Mouse (Mus musculus): ENCODE results near the gene Nova2. TPM values are rescaled to one million over a fixed set of nuclear protein-coding genes. Genes with fewer than 3 reads are reported as not detected.

Gene Nova2
- polyA plus RNA-seq (2012; rRNA removed) (0.11 TPM in 2 replicates), polyA plus RNA-seq (2014; fragmentation: Nextera tagmentation; extraction: Ambion mirVana) (0.03 and 0.05 TPM in 2 replicates)

- DNase-seq (ENCODE audit: low read depth in 3 of 3, low spot score in 3 of 3) (peak; percentile 39 to 57 (median 50)), ATAC-seq (ENCODE audit: insufficient read depth) (peak; percentile 79)
- peak within 1 kb of the TSS in 1 of 2 experiments; percentile 26; a peak in 2 of 4 replicates for H3K4me3 ChIP-seq (ENCODE audit: insufficient read depth in 1 of 2, low read depth in 2 of 2, low read length in 2 of 2)
- no peaks in the 10 kb centered on the region for H3K9me3 ChIP-seq (ENCODE audit: control insufficient read depth, low read length)
- no peaks in the 10 kb centered on the region for H3K36me3 ChIP-seq (replicated peaks; ENCODE audit: control insufficient read depth, insufficient read depth, low read depth)
- peak within 1 kb of the TSS; percentile 49 for H3K4me2 ChIP-seq (ENCODE audit: low read depth)
- TF ChIP-seq EP300 (IDR thresholded peaks at IDR 0.05; ENCODE audit: low read depth) = no peak
- no peak; the same call in 1 of the 2 replicates for TF ChIP-seq CTCF (IDR thresholded peaks at IDR 0.05; ENCODE audit: low read depth)
- WGBS (ENCODE audit: insufficient replicate concordance) = 2% methylated on average over 33 of the region's 45 CpGs
- H3K4me1 ChIP-seq (replicated peaks; ENCODE audit: control insufficient read depth in 2 of 2, insufficient read depth in 2 of 2, low read length in 1 of 2) = no peaks in the 10 kb centered on the region
- H3K27ac ChIP-seq = no peak within 1 kb of the TSS
- peaks cover 40% of the 10 kb centered on the region for H3K27me3 ChIP-seq (ENCODE audit: control insufficient read depth, insufficient read depth, low read length)
- no peak within 1 kb of the TSS for H3K9ac ChIP-seq (replicated peaks)
These were observed at the start of gene Nova2 for GRCm38 (mm10) chr7:18925162-18925938. Nova2 (plus strand) TSS chr7:18925888.

- TF ChIP-seq CTCF (IDR thresholded peaks at IDR 0.05; ENCODE audit: low read depth) = no peak
- no peak for TF ChIP-seq EP300 (IDR thresholded peaks at IDR 0.05; ENCODE audit: low read depth)
- Histone ChIP-seq H3K4me1 (replicated peaks; ENCODE audit: control insufficient read depth in 2 of 2, insufficient read depth in 2 of 2, low read length in 1 of 2) (no peaks in the 10 kb centered on the region), H3K27me3 (ENCODE audit: control insufficient read depth, insufficient read depth, low read length) (no peaks in the 10 kb centered on the region), H3K27ac (no peak overlapping the region), H3K4me3 (ENCODE audit: insufficient read depth in 1 of 2, low read depth in 2 of 2, low read length in 2 of 2) (no peak overlapping the region), H3K36me3 (replicated peaks; ENCODE audit: control insufficient read depth, insufficient read depth, low read depth) (no peaks in the 10 kb centered on the region), H3K9ac (replicated peaks) (no peak overlapping the region), H3K4me2 (ENCODE audit: low read depth) (no peak overlapping the region), H3K9me3 (ENCODE audit: control insufficient read depth, low read length) (no peaks in the 10 kb centered on the region)
- 48% methylated on average over 7 of the region's 7 CpGs for WGBS (ENCODE audit: insufficient replicate concordance)
- DNase-seq (ENCODE audit: low read depth in 3 of 3, low spot score in 3 of 3) (no peak), ATAC-seq (ENCODE audit: insufficient read depth) (no peak)
These were observed 47.0 kb upstream of the Nova2 start for GRCm38 (mm10) chr7:18878691-18879090.

- H3K9me3 ChIP-seq (ENCODE audit: control insufficient read depth, low read length) = no peaks in the 10 kb centered on the region
- H3K36me3 ChIP-seq (replicated peaks; ENCODE audit: control insufficient read depth, insufficient read depth, low read depth) = no peaks in the 10 kb centered on the region
- H3K27me3 ChIP-seq (ENCODE audit: control insufficient read depth, insufficient read depth, low read length) = no peaks in the 10 kb centered on the region
- no peak overlapping the region for H3K4me2 ChIP-seq (ENCODE audit: low read depth)
- TF ChIP-seq CTCF (IDR thresholded peaks at IDR 0.05; ENCODE audit: low read depth) (no peak), EP300 (IDR thresholded peaks at IDR 0.05; ENCODE audit: low read depth) (no peak)
- WGBS (ENCODE audit: insufficient replicate concordance) = 29% methylated on average over 9 of the region's 9 CpGs
- no peak overlapping the region for H3K4me3 ChIP-seq (ENCODE audit: insufficient read depth in 1 of 2, low read depth in 2 of 2, low read length in 2 of 2)
- no peaks in the 10 kb centered on the region for H3K4me1 ChIP-seq (replicated peaks; ENCODE audit: control insufficient read depth in 2 of 2, insufficient read depth in 2 of 2, low read length in 1 of 2)
- ATAC-seq (ENCODE audit: insufficient read depth) (peak; percentile 43; the same call in 1 of the 2 replicates), DNase-seq (ENCODE audit: low read depth in 3 of 3, low spot score in 3 of 3) (no peak)
- H3K9ac ChIP-seq (replicated peaks) = no peak overlapping the region
- no peak overlapping the region for H3K27ac ChIP-seq
These were observed 41.5 kb upstream of the Nova2 start for GRCm38 (mm10) chr7:18883991-18884744.

GRCm38 (mm10) chr7:18884745-18885422, 40.8 kb upstream of the Nova2 start:
- no peaks in the 10 kb centered on the region for H3K27me3 ChIP-seq (ENCODE audit: control insufficient read depth, insufficient read depth, low read length)
- no peaks in the 10 kb centered on the region for H3K36me3 ChIP-seq (replicated peaks; ENCODE audit: control insufficient read depth, insufficient read depth, low read depth)
- WGBS (ENCODE audit: insufficient replicate concordance) = 43% methylated on average over 13 of the region's 13 CpGs
- H3K27ac ChIP-seq = no peak overlapping the region
- no peak overlapping the region for H3K4me3 ChIP-seq (ENCODE audit: insufficient read depth in 1 of 2, low read depth in 2 of 2, low read length in 2 of 2)
- H3K4me2 ChIP-seq (ENCODE audit: low read depth) = no peak overlapping the region
- ATAC-seq (ENCODE audit: insufficient read depth) = no peak
- H3K9ac ChIP-seq (replicated peaks) = no peak overlapping the region
- TF ChIP-seq CTCF (IDR thresholded peaks at IDR 0.05; ENCODE audit: low read depth) = no peak
- no peak for TF ChIP-seq EP300 (IDR thresholded peaks at IDR 0.05; ENCODE audit: low read depth)
- H3K9me3 ChIP-seq (ENCODE audit: control insufficient read depth, low read length) = no peaks in the 10 kb centered on the region
- no peaks in the 10 kb centered on the region for H3K4me1 ChIP-seq (replicated peaks; ENCODE audit: control insufficient read depth in 2 of 2, insufficient read depth in 2 of 2, low read length in 1 of 2)
- no peak for DNase-seq (ENCODE audit: low read depth in 3 of 3, low spot score in 3 of 3)
